Mouse (Mus musculus) CH12.LX (cell line): ENCODE measurements at regions not wholly inside any gene's neighbourhood (a gene's known extent, or its start where the extent isn't known, plus 50 kb on each side); places are given as distances from the start of the nearest gene placed in this dataset.

Source experiments
- DNase-seq: peaks from one replicate; pipeline ENCODE4 v3.0.0-alpha.2; 2013; ENCODE audit errors: extremely low read depth
- H3K27ac ChIP-seq: 2 replicates; pipeline ENCODE4 v1.5.1; 2012; ENCODE audit warnings: low read depth, mild to moderate bottlenecking, control low read depth, moderate library complexity; ENCODE audit not compliant: insufficient read depth
- H3K27me3 ChIP-seq: replicated peaks from 2 replicates; pipeline ENCODE3; 2012; ENCODE audit warnings: inconsistent platforms
- H3K36me3 ChIP-seq, 2 experiments: replicated peaks in 1 of 2; 2 replicates each; pipeline versions ENCODE3 to v1.6.1; 2012; ENCODE audit warnings: inconsistent platforms in 1 of 2, low read length in 1 of 2, mild to moderate bottlenecking in 1 of 2, mixed read lengths in 1 of 2, moderate library complexity in 1 of 2; ENCODE audit not compliant: control insufficient read depth in 1 of 2, insufficient read depth in 1 of 2
- H3K4me1 ChIP-seq, 2 experiments: 2 replicates each; pipeline ENCODE4 v1.6.1; 2012; ENCODE audit warnings: inconsistent platforms in 1 of 2, moderate library complexity in 1 of 2; ENCODE audit not compliant: insufficient read depth in 2 of 2, control insufficient read depth in 1 of 2
- H3K4me2 ChIP-seq: 2 replicates; pipeline ENCODE4 v1.6.1; 2012; ENCODE audit warnings: low read depth, mild to moderate bottlenecking, control low read depth; ENCODE audit not compliant: poor library complexity, insufficient read depth, severe bottlenecking
- H3K4me3 ChIP-seq, 3 experiments: fragments of 150-350 bp in 1 of 3; sonication (generic) in 1 of 3; replicated peaks in 1 of 3; 2 replicates each; pipeline versions ENCODE3 to v1.5.1; 2011 to 2012; ENCODE audit warnings: low read depth in 2 of 3, low read length in 2 of 3, mild to moderate bottlenecking in 2 of 3, moderate library complexity in 2 of 3, control low read depth in 1 of 3, improper control_type of control experiment in 1 of 3, inconsistent platforms in 1 of 3, mixed read lengths in 1 of 3; ENCODE audit not compliant: poor library complexity in 1 of 3
- H3K79me2 ChIP-seq: replicated peaks from 2 replicates; pipeline ENCODE4 v1.6.1; 2012; ENCODE audit warnings: mild to moderate bottlenecking, moderate library complexity; ENCODE audit not compliant: control insufficient read depth, poor library complexity, insufficient read depth, severe bottlenecking; ENCODE audit errors: extremely low read depth
- H3K9ac ChIP-seq: 2 replicates; pipeline ENCODE4 v1.6.1; 2012; ENCODE audit warnings: low read depth, mild to moderate bottlenecking, control low read depth, moderate library complexity; ENCODE audit not compliant: insufficient read depth
- H3K9me3 ChIP-seq: replicated peaks from 2 replicates; pipeline ENCODE3; 2012; ENCODE audit warnings: low read length, inconsistent platforms, mixed read lengths
- BHLHE40 ChIP-seq: IDR thresholded peaks from 2 replicates; pipeline ENCODE4 v1.6.1; 2011; ENCODE audit warnings: mild to moderate bottlenecking, low read depth, low read length, improper control_type of control experiment
- CHD2 ChIP-seq: IDR thresholded peaks from 2 replicates; pipeline ENCODE4 v1.6.1; 2011; ENCODE audit warnings: low read length, improper control_type of control experiment
- E2F4 ChIP-seq: IDR thresholded peaks from 2 replicates; pipeline ENCODE4 v1.6.1; 2011; ENCODE audit warnings: low read depth, low read length, improper control_type of control experiment; ENCODE audit not compliant: insufficient replicate concordance
- ETS1 ChIP-seq: conservative IDR thresholded peaks from 2 replicates; pipeline ENCODE4 v1.6.1; 2012; ENCODE audit warnings: low read depth, mild to moderate bottlenecking, inconsistent platforms, low read length, improper control_type of control experiment, moderate library complexity
- IRF4 ChIP-seq: IDR thresholded peaks from 2 replicates; pipeline ENCODE4 v1.6.1; 2014; ENCODE audit warnings: low read depth, mild to moderate bottlenecking, inconsistent platforms, low read length, improper control_type of control experiment
- MAFK ChIP-seq: IDR thresholded peaks from 2 replicates; pipeline ENCODE4 v1.6.1; 2011; ENCODE audit warnings: low read length, improper control_type of control experiment; ENCODE audit not compliant: insufficient replicate concordance
- MAX ChIP-seq: IDR thresholded peaks from 2 replicates; pipeline ENCODE4 v1.6.1; 2011; ENCODE audit warnings: low read length, improper control_type of control experiment
- MAZ ChIP-seq: IDR thresholded peaks from 2 replicates; pipeline ENCODE4 v1.6.1; 2012; ENCODE audit warnings: low read depth, mild to moderate bottlenecking, inconsistent platforms, low read length, improper control_type of control experiment, moderate library complexity
- MXI1 ChIP-seq: IDR thresholded peaks from 2 replicates; pipeline ENCODE4 v1.6.1; 2011; ENCODE audit warnings: mild to moderate bottlenecking, low read depth, low read length, improper control_type of control experiment
- NELFE ChIP-seq: IDR thresholded peaks from 2 replicates; pipeline ENCODE4 v1.6.1; 2011; ENCODE audit warnings: low read depth, low read length, improper control_type of control experiment
- RCOR1 ChIP-seq: conservative IDR thresholded peaks from 2 replicates; pipeline ENCODE4 v1.6.1; 2012; ENCODE audit warnings: low read depth, mild to moderate bottlenecking, inconsistent platforms, low read length, improper control_type of control experiment
- SMC3 ChIP-seq: IDR thresholded peaks from 2 replicates; pipeline ENCODE4 v1.6.1; 2011; ENCODE audit warnings: low read depth, low read length, improper control_type of control experiment
- USF1 ChIP-seq: IDR thresholded peaks from 2 replicates; pipeline ENCODE4 v1.6.1; 2014; ENCODE audit warnings: low read depth, mild to moderate bottlenecking, inconsistent platforms, low read length, improper control_type of control experiment
- ZKSCAN1 ChIP-seq: IDR thresholded peaks from 2 replicates; pipeline ENCODE4 v1.6.1; 2012; ENCODE audit warnings: low read depth, inconsistent platforms, low read length, improper control_type of control experiment, borderline replicate concordance
- ZMIZ1 ChIP-seq: IDR thresholded peaks from 2 replicates; pipeline ENCODE4 v1.6.1; 2012; ENCODE audit warnings: low read depth, mild to moderate bottlenecking, inconsistent platforms, low read length, improper control_type of control experiment
- dilution Hi-C: fragments of 300-500 bp; cut with MboI; formaldehyde crosslinking; loops from 2 replicates; pipeline ENCODE4 v1.14.3; 2020; ENCODE audit warnings: low sequenced_read_pairs; ENCODE audit not compliant: extremely low pct_unique_long_range_greater_than_20kb, extremely low pct_ligation_motif_present
- in situ Hi-C: fragments of 300-500 bp; cut with MboI; formaldehyde crosslinking; loops from 3 replicates; pipeline ENCODE4 v1.14.3; 2019; ENCODE audit warnings: low sequenced_read_pairs, low pct_ligation_motif_present, low pct_unique_long_range_greater_than_20kb, mixed read lengths

- Histone ChIP-seq H3K4me2 (no peak overlapping the region), H3K4me3 (no peak overlapping the region), H3K27ac (no peak overlapping the region), H3K36me3 (no peaks in the 10 kb centered on the region), H3K9ac (no peak overlapping the region), H3K4me1 (peaks cover 0 to 4% of the 10 kb centered on the region in 2 experiments; a peak in 2 of 4 replicates), H3K79me2 (no peaks in the 10 kb centered on the region), H3K27me3 (no peaks in the 10 kb centered on the region), H3K9me3 (peaks cover 6% of the 10 kb centered on the region)
- DNase-seq, result no peak
- in situ Hi-C loops, result no loop called here
- no peak for TF ChIP-seq MAFK
- TF ChIP-seq IRF4, result no peak
- TF ChIP-seq BHLHE40, result no peak
- no peak for TF ChIP-seq USF1
- no peak for TF ChIP-seq E2F4
- no peak for TF ChIP-seq CHD2
- no peak for TF ChIP-seq ZMIZ1
- no peak for TF ChIP-seq ETS1
- no peak for TF ChIP-seq ZKSCAN1
- no peak for TF ChIP-seq RCOR1
- no peak for TF ChIP-seq SMC3
- dilution Hi-C loops, result no loop called here
These were observed 73.8 kb upstream of the Ltbp1 start for GRCm38 (mm10) chr17:74931540-74931939.

- no peaks in the 10 kb centered on the region for H3K27me3 ChIP-seq
- H3K4me2 ChIP-seq, result no peak overlapping the region
- in situ Hi-C loops (no loop called here), dilution Hi-C loops (no loop called here)
- no peaks in the 10 kb centered on the region for H3K79me2 ChIP-seq
- H3K9me3 ChIP-seq, result no peaks in the 10 kb centered on the region
- H3K4me1 ChIP-seq, result no peaks in the 10 kb centered on the region
- TF ChIP-seq NELFE, result no peak
- no peak for TF ChIP-seq MAX
- TF ChIP-seq MAZ, result no peak
- no peak for TF ChIP-seq MXI1
- no peaks in the 10 kb centered on the region for H3K36me3 ChIP-seq
- no peak overlapping the region for H3K9ac ChIP-seq
- no peak overlapping the region for H3K27ac ChIP-seq
- no peak for DNase-seq
- H3K4me3 ChIP-seq, result no peak overlapping the region
These were observed 64.0 kb upstream of the Ltbp1 start for GRCm38 (mm10) chr17:74941393-74941792.
